Mouse (Mus musculus) B cell, adult 2 months (primary cell): ENCODE data around the gene Kctd19.

ENCODE experiments used
- DNase-seq, 2 experiments: peaks; one replicate each; pipeline ENCODE4 v3.0.0; 2022

Kctd19 gene

DNA sequence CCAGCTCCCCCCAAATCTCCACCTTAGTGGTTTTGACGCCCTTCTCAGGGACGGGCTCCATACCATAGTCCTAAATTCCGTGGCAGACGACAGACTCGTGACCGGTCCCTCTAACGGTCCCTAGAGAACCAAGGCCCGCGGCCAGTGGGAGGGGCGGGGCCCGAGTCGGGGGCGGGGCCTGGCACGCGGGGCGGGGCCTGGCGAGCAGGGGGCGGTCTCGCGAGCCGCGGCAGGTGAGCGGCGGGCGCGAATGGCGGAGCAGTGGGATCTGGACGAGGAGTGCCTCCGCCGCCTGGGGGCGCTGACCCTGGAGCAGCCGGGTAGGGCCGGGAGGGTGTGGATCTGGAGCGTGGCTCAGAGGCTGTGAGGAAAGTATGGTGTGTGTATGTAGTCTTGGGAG, at the start of gene Kctd19, which contains the start of gene Lrrc36:
Gene Kctd19 (minus strand): TSS at position 112 of the 400 bp plus-strand sequence.
Gene Lrrc36 (plus strand): TSS at position 181 of the 400 bp plus-strand sequence.
- DNase-seq, result peak; percentile 56

DNA sequence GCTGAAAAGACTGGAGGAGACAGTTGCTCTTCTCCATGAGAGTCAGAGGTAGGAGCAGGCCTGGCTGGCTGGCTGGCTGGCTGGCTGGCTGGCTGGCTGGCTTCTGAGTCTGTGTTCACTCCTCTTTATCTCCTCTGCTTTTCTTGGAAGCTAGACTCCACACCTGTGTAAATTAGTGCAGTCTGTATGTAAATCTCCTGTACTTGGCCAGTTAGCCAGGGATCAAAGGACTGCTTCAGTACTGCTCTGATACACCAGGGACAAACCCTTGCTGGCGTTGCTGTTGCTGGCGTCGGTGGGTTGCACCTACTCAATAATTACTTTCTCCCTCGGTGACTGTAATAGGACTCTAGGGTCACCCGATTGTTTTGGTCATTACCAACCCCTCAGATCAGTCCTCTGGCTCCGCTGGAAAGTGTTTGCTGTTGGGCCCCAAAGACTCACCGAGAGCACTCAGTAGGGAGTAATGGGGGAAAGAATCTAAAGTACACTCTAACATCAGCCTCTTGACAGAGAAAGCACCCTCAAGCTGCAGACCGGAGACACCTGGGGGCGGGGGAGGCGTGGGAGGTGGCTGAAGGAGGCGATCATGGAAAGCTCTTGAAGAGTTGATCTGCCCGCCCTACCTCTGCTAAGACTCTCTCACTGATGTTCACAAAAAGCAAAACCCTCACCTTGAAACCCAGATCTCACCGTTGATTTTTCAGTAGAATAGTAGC, 47.9 kb upstream of the Kctd19 start:
- no peak for DNase-seq

DNA sequence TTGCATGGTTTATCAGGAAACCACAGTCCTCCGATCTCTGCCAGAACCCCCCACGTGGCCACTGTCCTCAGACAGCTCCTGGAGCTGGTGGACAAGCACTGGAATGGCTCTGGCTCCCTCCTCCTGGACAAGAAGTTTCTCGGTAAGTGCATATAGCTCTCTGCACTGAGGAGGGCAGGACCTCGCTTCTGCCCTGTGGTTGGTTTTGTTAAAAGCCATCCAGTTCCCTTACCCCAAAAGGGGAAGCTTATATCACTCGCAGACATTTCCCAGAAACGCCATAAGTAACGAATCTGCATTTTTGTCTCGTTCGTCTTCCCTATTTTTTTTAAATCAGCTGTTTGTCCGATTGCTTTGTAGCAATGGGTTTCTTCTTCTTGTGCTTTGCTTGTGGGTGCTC, 41.9 kb upstream of the Kctd19 start:
- DNase-seq, result no peak

GRCm38 (mm10) chr8:105454088-105454487, 40.8 kb upstream of the Kctd19 start:
- no peak for DNase-seq

- no peak for DNase-seq
Observed at GRCm38 (mm10) chr8:105453296-105453695, 40.0 kb upstream of the Kctd19 start.

DNA sequence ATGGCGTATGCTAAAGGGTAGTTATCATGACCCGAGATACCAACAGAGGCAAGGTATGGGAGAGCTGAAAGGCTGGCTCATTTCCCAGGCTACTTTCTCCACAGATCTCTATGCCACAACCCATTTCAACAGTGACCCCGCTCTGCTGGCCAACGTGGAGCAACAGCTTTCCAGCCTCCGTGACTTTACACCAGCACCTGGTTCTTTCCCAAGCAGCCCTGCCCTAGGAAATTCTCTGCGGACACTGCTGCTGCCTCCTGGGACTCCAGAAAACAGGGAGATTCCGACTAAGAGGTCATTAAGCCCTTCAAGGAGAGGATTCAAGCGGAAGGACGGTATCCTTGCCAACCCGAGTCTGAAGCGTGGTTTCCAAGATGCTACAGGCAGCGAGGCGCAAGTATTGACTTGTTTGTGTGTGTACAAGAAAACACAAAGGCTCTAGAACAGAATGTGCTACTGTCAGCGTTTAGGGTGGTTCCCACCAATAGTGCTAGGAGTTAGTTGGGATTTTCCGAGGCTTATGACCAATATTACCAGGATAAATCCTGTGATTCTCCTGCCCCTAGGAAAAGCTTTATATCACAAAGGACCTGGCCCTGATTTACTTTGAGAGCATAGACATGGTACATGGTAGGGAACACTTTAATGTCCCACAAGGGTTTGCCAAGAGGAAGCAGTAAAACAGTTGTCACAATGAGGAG, 38.8 kb upstream of the Kctd19 start:
- DNase-seq, result no peak

DNA sequence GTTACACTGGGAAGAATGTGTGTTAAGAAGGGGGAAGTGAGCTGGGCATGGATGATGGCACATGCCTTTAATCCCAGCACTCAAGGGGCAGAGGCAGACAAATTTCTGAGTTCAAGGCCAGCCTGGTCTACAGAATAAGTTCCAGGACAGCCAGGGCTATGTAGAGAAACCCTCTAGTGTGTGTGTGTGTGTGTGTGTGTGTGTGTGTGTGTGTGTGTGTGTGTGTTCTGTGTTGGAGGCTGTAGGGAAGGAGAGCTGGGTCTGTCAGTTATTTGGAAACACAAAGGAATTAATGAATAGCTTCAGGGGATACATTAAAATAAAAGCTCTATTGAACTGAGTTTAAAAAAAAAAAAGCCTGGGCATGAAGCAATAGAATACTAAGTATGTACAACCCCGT, 37.7 kb upstream of the Kctd19 start:
- DNase-seq, result no peak

GRCm38 (mm10) chr8:105448596-105448995, 35.3 kb upstream of the Kctd19 start:
- DNase-seq, result no peak

GRCm38 (mm10) chr8:105448188-105448587, 34.9 kb upstream of the Kctd19 start:
- no peak for DNase-seq

GRCm38 (mm10) chr8:105446127-105446552, 32.8 kb upstream of the Kctd19 start:
- no peak for DNase-seq

DNA sequence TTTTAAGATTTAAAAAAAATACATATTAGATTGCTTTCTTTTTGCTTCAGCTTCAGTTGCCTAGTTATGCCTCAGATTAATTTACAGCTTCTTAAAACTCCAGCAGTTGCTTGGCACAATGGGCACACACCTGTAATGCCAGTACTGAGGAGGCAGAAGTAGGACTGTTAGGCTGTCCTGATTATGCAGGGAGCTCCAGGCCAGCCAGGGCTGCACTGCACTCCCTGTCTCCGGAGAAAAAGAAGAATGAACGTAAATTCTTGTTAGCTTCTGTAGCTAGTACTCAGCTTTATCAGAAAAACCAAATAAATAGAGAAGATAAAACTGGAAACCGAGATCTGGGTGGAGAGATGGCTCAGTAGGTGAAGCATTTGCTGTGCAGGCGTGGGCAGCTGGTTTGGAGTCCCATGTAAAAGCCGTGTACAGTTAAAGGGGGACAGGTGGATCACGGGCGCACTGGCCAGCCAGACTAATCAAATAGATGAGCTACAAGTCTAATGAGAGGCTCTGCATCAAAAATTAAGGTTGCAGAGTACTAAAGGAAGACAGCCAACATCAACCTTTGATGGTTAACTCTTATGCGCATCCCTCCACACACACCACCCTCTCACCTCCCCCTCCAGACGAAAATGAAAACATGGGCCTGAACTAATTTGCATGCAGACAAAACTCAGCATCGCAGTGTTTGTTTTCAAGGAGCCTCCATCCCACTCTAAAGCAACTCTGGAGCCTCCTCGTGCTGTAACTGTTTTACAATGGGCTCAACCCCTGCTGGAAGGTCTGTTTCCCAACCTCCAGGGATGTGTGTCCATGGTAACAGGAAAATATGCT, 32.2 kb upstream of the Kctd19 start:
- no peak for DNase-seq

- DNase-seq, result no peak
Observed at GRCm38 (mm10) chr8:105442661-105443060, 29.4 kb upstream of the Kctd19 start.

DNA sequence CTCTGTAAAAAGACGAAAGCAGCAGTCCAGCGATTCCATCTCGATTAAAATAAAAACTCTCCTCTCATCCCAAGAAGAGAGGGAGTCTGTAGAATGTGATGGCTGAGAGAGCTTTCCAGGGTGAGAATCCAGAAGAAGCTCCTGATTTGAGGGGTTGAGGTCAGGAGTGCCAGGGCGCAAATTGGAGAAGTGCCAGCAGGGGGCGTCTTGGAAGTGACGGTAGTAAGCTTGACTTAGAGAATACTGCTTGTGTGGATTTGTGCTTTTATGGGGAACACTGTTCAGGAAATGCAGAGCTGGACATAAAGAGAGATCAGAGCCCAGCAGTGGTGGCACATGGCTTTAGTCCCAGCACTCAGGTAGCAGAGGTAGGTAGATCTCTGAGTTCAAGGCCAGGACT, 28.1 kb upstream of the Kctd19 start:
- peak; percentile 56 to 61 for DNase-seq

DNA sequence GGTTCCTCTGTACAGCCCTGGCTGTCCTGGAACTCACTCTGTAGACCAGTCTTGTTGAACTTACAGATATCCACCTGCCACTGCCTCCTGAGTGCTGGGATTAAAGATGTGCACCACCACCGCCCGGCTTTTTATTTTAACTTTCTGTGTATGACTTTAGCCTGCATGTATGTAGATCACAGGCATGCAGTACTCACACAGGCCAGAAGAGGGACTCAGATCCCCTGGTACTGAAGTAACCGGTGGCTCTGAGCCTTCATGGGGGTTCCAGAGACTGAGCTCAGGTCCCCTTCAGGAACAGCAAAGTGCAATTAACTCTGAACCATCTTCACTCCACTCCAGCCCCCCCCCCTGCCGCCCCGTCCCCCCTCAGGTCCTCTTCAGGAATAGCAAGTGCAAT, 25.6 kb upstream of the Kctd19 start:
- DNase-seq, result peak; percentile 34 to 41

DNA sequence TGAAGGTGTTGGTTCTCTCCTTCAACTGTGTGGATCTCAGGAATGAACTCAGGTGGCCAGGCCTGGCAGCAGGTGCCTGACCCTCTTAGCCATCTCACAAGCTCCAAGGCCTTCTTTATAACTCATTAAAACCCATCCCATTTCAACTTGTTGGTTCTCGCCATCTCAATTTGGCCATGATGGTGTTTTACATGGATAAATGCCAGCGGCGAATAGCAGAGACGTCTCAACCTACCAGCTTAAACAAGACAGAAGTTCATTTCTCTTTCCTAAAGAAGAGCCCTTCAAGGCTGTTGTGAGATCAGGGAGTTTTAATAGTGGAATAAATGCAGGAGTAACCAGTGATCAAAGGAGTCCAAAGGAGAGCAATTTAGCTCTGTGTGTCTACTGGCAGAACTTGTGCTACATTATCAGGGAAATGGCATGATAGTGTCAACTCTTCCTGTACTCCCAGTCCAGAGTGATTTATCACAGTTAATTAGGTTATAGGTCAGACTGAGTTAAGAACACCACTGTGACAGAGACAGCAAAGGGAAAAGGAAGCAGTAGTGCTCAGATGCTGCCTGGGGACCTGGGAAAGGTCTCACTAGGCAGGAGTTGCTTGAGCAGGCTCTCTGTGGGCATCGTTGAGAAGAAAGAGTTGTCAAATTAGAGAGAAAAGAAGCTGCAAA, 23.9 kb upstream of the Kctd19 start:
- no peak for DNase-seq

DNA sequence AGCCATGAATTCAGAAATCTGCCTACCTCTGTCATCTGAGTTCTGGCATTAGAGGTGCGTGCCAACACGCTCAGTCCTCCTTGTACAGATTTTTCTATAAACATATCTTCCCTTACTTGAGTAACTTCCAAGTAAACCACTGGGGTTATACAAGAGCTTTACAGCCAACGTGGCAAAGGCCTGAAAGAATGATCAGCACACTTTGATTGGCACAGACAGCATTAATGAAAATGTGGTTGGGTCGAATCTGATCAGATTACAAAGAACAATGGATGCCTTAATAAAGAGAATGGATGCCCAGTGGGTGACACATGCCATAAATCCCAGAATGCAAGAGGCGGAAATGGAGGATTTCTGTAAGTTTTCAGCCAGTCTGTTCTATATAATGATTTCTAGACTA, 22.9 kb upstream of the Kctd19 start:
- no peak for DNase-seq

GRCm38 (mm10) chr8:105434136-105434535, 20.8 kb upstream of the Kctd19 start:
- no peak for DNase-seq

- DNase-seq, result no peak
Observed at GRCm38 (mm10) chr8:105433511-105433910, 20.2 kb upstream of the Kctd19 start.

GRCm38 (mm10) chr8:105433021-105433420, 19.7 kb upstream of the Kctd19 start:
- no peak for DNase-seq

DNA sequence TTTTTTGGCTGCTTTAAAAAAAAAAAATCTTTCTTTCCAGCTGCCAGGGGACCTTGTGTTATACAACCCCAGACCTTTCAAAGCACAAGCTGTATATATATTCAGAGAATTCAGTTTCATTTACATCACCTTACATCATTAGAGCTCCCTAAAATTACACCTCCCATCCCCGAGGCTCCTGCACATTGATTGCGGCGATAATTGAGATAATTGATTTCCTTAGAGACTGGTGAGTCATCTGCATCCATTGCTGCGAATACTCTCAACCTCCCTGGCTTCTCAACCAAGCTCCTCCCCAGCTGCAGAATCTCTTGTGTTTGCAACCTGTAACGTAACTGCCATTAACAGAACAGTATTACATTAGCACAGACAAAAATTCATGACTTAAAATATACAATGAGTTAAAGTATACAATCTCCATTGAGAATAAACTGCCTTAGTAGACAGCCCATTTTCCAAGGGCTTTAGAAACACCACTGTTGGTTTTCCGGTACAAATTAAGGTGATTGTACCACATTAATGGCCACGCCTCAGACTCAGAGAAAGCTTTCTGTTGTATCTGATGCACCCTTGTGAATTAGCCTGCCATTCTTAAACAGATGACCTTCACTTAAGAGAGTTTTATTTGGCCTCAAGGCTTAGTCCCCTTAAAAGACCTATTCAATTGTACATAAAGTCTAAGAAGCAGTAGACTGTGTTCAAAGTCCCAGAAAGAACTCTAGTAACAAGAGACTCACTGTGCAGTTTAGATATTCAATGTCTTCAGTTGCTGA, 18.6 kb upstream of the Kctd19 start:
- DNase-seq, result no peak

- no peak for DNase-seq
Observed at GRCm38 (mm10) chr8:105426878-105427277, 13.6 kb upstream of the Kctd19 start.

- DNase-seq, result no peak
Observed at GRCm38 (mm10) chr8:105422006-105422405, 8.7 kb upstream of the Kctd19 start.
